Mouse (Mus musculus) mature B cell (primary cell): ENCODE results near the gene Pcare.

Experiments
- in situ Hi-C: fragments of 300-500 bp; cut with MboI; formaldehyde crosslinking; loops from 2 replicates; pipeline ENCODE4 v1.14.3; 2019

The Pcare gene

DNA sequence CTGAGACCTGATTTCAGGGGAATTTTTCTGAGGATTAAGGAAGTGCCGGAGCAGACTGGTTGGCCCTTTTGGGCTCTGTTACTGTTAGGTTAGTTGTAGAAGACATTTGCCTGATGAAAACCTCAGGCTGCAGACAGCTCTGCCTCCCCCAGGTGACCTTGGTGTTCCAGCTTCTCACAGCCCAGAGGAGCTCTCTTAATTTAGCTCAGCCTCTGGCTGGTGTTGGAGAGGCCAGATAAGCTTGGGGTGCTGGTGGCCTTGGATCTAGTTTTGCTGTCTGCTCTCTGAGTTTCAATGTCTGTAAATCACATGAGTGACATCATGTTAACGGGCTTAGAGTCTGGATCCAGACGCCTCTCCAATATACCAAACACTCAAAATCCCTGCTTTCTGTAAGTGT is 31.7 kb downstream of the Pcare start:
- in situ Hi-C loops, result no loop called here

DNA sequence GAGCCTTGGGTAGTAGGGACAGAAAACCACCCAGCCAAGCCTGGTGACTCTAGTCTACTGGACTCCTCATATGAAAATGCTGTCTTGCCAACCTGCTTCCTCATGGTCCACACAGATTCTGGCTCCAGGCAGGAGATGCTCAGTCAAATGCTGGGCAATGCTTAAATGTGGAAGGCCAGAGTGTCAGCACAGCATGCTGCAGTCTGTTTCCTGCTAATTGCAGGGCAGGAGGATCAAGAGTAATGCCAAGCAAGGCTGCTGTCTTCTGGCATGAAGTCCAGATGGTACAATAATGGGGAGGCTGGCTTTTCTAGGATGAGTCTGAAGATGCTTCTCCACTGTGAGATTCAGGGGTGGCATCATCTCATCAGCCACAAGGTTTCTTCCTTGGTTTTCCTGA is 32.3 kb downstream of the Pcare start:
- in situ Hi-C loops, result no loop called here

DNA sequence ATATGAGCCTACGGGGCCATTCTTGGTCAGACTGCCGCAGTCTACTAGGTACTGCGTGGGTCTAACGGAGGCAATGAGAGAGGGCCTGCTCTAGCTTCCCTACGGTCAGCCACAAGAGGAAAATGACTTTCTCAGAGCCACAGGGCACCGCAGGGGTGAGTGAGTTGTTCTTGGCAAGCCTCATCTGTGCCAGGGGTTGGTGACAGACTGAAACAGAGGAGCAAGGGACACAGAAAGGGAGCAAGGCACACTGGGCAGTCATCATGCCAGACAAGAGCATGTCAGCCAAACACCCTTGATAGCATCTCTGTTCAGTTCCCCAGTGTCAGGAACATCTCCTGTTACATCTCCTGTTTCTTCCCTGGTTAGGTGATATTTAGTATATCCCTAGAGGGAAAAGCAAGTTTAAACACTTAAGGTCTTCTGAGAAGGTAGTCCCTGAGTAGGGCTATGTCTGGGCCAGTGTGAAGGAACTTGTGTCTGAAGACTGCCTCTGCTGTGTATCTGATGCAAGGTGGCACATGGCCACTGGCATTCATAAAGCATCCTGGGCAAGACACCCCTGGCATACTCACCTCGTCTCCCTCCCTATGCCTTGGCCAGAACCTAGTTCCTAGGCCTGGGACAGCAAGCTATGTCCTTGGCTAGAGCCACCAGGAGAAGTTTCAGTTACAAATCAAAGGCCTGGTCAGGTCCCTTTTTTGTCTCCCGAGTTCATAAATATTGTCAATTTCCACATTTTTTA is 34.6 kb downstream of the Pcare start:
- in situ Hi-C loops, result no loop called here

DNA sequence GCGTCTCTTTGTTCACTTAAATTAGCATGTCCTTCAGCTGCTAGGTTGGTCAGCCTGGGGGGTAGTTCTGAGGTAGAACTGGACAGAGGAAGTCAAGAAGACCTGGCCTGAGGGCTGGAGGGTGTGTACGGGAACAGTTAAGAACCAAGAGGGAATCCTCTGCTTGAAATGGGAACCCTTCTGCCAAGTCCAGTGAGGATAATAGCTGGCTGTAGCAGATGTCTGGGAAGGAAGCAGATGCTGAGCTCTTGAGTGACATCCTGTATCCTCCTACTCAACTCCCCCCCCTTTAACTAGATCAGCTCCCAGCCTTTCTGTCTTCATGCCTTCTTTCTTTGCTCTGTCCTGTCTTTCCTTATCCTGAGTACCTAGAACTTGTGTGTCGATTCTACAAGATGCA is 37.7 kb downstream of the Pcare start:
- in situ Hi-C loops, result no loop called here

DNA sequence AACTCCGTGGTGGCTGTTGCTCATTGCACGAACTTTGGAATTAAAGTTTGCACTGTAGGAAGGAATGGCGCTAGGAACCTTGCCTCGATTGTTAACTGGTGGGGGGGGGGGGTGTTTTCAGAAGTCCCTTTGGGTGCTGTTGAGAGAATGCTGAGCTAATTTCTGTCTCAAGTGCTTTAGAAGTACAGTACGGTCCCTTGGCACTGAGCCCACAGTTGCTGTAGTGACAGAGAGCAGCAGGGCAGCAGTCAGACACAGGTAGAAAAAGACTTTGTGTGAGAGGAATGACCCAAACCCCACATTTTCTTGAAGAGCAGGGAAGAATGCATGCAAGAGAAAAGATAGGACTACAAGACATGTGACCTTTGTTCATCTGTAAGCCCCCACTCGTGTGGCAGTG is 40.4 kb downstream of the Pcare start:
- in situ Hi-C loops, result no loop called here

DNA sequence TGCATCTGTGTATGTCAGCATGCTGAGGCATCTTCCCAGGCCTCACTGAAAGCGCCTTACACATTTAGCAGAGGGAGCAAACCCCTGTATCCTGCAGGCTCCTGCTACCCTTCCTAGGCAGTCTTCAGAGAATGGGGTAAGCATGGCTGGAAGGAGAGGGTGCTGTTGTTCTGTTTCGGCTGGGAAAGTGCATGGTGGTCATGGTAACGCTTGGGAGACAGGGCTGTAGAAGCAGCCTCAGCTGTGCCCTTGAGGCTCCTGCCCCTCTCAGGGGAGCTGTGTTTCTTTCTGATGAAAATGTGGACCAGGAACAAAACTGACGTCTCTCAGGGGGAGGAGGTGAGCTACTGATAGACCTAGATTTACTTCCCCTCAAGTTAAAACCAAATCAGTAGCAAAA is 45.0 kb downstream of the Pcare start:
- in situ Hi-C loops, result no loop called here

DNA sequence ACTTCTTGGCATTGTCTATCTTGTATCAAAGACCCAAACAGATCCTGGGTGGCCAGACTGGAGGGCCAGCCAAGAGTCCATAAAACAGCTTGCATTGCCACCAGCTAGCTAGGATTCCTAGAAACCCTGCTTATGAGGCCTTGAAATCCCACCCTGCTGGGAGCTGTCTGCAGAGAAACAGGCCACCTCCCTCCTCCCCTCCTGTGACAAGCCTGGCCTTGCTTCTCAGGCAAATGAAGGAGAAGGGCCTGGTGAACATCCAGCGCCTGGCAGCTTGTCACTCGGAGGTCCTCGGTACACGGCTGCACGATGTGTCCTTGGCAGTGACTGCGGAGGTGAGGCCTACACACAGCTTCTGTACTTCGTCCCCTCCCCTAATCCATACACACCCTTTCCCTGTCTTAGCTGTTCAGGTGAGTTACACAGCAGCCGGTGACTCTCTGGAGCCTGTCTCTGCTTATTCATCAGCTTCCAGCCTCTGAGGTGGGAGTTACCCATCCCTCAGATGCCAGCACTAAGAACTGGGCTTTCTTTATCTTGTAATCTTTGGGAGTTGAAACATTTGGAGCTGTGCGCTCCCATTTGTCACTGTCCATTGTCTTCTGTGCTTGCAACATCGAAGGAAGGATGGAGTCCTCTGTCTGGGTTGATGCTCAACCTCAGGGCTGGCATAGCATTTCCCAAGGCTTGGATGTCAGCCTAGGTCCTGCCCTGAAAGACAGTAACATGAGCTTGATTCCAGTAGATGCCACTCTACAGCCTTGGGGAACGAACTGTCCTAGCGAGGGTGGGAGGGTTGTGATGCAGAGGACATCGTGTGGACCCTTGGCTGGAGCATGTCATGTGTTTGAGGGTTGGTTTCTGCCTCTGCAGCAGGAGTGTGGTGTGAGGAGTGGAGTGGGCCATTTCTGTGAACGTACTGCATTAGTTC is 46.9 kb downstream of the Pcare start:
- in situ Hi-C loops, result no loop called here

DNA sequence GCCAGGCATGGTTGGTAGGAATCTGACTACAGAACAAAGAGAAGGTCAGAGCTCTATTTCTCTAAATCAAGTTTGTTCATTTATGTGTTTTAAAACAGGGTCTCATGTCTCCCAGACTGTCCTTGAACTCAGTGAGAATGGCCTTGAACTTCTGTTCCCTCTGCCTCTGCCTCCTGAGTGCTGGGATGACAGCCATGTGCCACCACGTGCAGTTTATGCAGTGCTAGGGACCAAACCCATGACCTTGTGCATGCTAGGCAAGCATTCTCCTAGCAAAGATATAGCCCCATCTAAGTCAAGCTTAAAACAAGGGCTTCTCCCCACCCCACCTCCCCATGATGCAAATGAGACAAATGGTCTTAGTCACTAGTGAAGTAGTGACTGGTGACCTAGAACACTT is 47.6 kb downstream of the Pcare start:
- in situ Hi-C loops, result no loop called here

DNA sequence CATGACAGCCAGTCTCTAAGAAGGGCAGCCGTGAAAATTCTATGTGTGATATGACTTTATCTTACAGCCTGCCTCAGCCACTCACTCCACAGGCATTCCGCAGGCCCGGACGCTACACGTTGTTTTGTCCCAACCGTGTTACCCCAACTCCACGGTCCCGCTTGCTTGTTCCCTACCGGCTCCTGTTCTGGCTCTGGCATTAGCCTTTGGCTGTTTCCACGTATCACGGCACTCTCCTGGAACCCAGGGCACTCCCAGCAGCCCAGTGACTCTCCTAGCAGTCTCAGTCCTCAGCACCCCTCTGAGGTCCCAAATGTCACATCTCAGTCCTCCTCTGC is 54.1 kb downstream of the Pcare start:
- in situ Hi-C loops, result no loop called here

DNA sequence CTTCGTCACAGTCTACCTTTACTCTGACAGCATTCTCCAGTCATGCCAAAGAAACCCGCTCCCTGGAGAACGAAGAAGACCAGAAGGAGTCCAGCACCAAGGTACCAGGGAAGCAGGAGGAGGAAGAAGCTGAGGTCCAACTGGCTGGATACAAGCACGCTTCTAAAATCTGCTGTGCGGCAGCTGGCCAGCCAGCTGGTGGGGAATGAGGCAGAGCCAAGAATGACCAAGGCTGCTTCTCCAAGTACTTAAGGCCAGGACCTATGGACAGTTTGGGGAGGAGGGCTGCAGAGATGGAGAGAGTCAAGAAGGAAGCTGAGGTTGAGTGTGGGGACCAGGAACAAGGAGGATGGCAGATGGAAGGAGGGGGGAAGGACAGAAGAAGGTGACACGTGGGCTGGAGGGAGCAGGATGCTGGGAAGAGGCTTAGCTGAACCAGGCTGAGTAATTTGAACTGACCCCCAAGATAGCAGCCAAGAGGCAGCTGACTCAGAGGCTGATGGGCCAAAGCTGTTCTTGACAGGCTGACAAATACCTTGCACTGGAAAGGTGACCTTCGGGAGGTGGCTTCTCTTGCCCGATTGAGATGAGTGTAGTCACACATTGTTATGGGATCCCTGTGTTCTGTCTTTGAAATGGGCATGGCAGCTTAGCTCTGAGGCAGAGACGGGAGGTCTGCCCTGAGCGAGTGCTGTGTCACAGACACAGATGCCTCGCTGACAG is 54.6 kb downstream of the Pcare start:
- in situ Hi-C loops, result no loop called here

DNA sequence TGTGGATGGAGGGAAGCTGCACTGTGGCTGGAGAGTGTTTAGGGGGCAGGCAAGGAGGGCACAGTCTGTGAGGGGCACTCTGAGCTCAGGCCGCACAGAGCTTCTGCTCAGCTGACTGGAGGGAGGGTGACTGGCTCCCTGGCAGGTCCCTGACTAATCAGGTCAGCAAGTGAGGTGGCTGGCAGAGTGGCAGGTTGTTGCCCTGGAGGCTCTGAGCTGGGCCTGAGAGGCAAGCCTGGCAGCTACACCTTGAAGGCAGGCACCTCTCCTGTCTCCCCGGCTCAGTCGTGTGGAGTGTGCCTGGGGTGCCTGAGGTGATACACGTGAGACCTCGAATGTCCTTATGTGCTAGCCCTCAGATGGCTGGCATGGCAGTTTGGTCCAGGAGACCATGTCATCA is 56.3 kb downstream of the Pcare start:
- in situ Hi-C loops, result no loop called here

DNA sequence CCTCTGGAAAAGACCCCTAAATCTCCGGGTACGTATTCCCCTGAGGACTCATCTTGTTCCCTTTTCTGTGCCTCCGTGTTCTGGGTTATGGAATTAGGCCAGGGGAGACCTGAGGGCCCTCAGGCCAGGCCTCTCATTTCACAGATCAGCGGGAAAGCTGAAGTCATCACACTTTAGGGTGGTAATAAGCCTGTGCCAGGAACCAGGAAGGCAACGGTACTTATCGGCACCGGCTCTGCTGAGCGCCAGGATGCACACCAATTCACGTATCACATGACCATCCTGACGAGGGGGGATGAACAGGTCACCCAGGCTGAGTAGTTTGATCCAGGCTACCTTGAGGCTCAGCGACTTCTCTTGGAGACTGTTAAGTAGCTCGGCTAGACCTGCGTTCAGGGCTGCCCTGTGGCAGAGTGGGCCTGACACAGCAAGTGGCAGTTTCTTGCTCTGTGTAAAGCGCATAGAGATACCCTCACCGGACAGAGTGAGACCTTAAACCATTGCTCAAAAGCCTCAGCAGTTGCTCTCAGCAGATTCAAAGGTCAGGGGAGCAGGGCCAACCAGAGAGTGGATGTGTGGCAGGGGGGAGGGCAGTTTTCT is 56.9 kb downstream of the Pcare start:
- in situ Hi-C loops, result no loop called here

DNA sequence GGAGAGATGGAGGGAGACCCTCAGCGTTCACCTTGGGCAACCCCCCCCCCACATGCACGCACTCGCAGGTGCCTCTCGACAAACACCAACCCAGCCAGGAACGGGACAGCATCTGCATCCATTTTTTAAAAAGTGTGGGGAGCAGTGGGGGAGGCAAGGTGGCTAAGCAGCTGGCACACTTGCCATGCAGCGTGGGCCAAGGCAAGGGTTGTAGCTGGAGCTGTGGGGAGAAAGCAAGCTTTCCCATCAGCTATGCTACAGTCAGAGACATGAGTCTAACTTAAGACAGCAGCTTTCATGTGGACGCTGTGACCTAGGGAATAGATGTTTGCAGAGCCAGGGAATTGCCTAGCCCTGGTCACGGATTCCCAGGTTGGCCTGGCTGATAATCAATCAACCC is 57.5 kb downstream of the Pcare start:
- in situ Hi-C loops, result no loop called here

DNA sequence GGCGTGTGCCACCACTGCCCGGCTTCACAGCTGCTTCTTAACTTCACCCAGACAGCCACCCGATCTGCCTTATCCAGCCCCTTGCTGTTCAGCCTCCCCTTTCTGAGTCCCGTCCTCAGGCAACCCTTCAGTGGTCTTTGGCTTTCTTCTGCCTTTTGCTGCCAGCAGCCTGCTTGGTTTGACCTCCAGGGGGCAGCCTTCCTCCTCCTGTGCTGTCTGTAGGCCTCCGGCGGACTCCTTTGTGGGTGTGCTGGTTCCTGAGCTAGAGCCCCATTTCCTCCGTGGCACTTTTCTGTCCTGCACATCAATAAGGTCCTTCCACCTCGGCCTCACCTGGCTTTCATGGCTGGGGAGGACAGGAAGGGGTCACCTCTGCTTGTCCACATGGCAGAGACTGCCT is 58.9 kb downstream of the Pcare start:
- in situ Hi-C loops, result no loop called here
